Mouse (Mus musculus) lung, adult 2 months (tissue): ENCODE measurements at regions not wholly inside any gene's neighbourhood (a gene's known extent, or its start where the extent isn't known, plus 50 kb on each side); places are given as distances from the start of the nearest gene placed in this dataset.

Experiments used
- CTCF ChIP-seq: fragments of 200-500 bp; IDR thresholded peaks from 2 replicates; pipeline ENCODE4 v1.5.1; 2011; ENCODE audit warnings: mild to moderate bottlenecking, low read length, control low read depth; ENCODE audit not compliant: insufficient read depth
- POLR2A ChIP-seq: fragments of 200-500 bp; IDR thresholded peaks from 2 replicates; pipeline ENCODE4 v1.6.1; 2011; ENCODE audit warnings: low read depth, mild to moderate bottlenecking, control low read depth, low read length, borderline replicate concordance; ENCODE audit errors: extremely low read depth

DNA sequence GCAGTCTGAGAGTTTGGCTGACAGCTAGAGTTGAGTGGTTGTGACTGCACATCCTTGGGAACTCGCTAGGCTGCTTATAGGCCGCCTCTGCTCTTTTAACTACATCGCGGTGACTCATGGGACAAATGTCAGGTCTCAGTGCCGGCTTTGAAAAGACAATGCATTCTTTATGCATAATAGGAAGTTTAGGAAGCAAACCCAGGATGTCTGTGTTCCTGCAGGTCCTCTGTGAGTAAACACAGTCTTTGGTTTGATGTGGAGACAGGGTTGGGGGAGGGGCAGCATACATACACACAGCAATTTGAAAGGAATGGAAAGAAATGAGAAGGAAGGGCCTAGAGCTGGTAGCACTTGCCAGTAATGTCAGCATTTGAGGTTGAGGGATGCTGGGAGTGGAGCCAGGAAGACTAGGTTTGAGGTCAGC, 56.3 kb downstream of the Fam43a start:
- no peak for TF ChIP-seq CTCF
- no peak for TF ChIP-seq POLR2A
